Mouse (Mus musculus) forebrain, embryonic 13.5 days (tissue): ENCODE results near the gene Lpin2. TPM values are rescaled to one million over a fixed set of nuclear protein-coding genes. Genes with fewer than 3 reads are reported as not detected.

Experiments used
- ATAC-seq: fragments of 200-750 bp; cut with Nextera tagmentation; 2 replicates; pipeline ENCODE4 v1.8.0; 2017
- H3K27ac ChIP-seq: fragments of 300-500 bp; sonication (generic); 2 replicates; pipeline ENCODE4 v1.5.1; 2015; ENCODE audit warnings: inconsistent platforms, mild to moderate bottlenecking, moderate library complexity
- H3K27me3 ChIP-seq: fragments of 300-500 bp; sonication (generic); 2 replicates; pipeline ENCODE4 v1.6.1; 2015; ENCODE audit warnings: mild to moderate bottlenecking, inconsistent platforms
- H3K36me3 ChIP-seq: fragments of 300-500 bp; sonication (generic); 2 replicates; pipeline ENCODE4 v1.6.1; 2015; ENCODE audit warnings: mild to moderate bottlenecking, inconsistent platforms; ENCODE audit not compliant: poor library complexity, severe bottlenecking
- H3K4me1 ChIP-seq: fragments of 300-500 bp; sonication (generic); 2 replicates; pipeline ENCODE4 v1.6.1; 2015; ENCODE audit warnings: inconsistent platforms
- H3K4me2 ChIP-seq: fragments of 300-500 bp; sonication (generic); 2 replicates; pipeline ENCODE4 v1.6.1; 2015; ENCODE audit warnings: inconsistent platforms, mild to moderate bottlenecking, moderate library complexity
- H3K4me3 ChIP-seq: fragments of 300-500 bp; sonication (generic); 2 replicates; pipeline ENCODE4 v1.5.1; 2015; ENCODE audit warnings: mild to moderate bottlenecking, inconsistent platforms
- H3K9ac ChIP-seq: fragments of 300-500 bp; sonication (generic); 2 replicates; pipeline ENCODE4 v1.6.1; 2015; ENCODE audit warnings: mild to moderate bottlenecking, inconsistent platforms
- H3K9me3 ChIP-seq: fragments of 300-500 bp; sonication (generic); replicated peaks from 2 replicates; pipeline ENCODE4 v1.6.1; 2016; ENCODE audit warnings: inconsistent platforms
- WGBS: fragments of 180-500 bp; shearing (Covaris S2); methylation state at CpG from one replicate; pipeline ENCODE4 v1.1.7; 2015; 5-methylcytosine and 5-hydroxymethylcytosine counted together
- polyA plus RNA-seq: library from polyadenylated mRNA; unstranded; fragments of >200 nt; fragmentation: Nextera tagmentation; extraction: Ambion mirVana; gene quantifications from 2 replicates; pipeline ENCODE4 v1.2.1, GENCODE M21; 2015

Lpin2 gene
- polyA plus RNA-seq, 1 experiment from 2014 or later: 34.1 TPM

GRCm38 (mm10) chr17:71208376-71208775, 26.0 kb downstream of the Lpin2 start:
- 97% methylated on average over 1 of the region's 1 CpGs for WGBS
- Histone ChIP-seq H3K36me3 (peaks cover 5% of the 10 kb centered on the region; the same call in 1 of the 2 replicates), H3K4me3 (no peak overlapping the region), H3K9ac (no peak overlapping the region), H3K4me1 (no peaks in the 10 kb centered on the region), H3K9me3 (peaks cover 7% of the 10 kb centered on the region; the same call in 1 of the 2 replicates), H3K27ac (no peak overlapping the region), H3K4me2 (no peak overlapping the region), H3K27me3 (no peaks in the 10 kb centered on the region)
- ATAC-seq: no peak

- Histone ChIP-seq H3K27me3 (no peaks in the 10 kb centered on the region), H3K9me3 (peaks cover 7% of the 10 kb centered on the region; the same call in 1 of the 2 replicates), H3K4me1 (no peaks in the 10 kb centered on the region), H3K9ac (no peak overlapping the region), H3K4me2 (no peak overlapping the region), H3K36me3 (peaks cover 5% of the 10 kb centered on the region; the same call in 1 of the 2 replicates), H3K4me3 (no peak overlapping the region), H3K27ac (no peak overlapping the region)
- WGBS: 92% methylated on average over 1 of the region's 1 CpGs
- ATAC-seq: no peak
Observed at GRCm38 (mm10) chr17:71208921-71209320, 26.6 kb downstream of the Lpin2 start.

- Histone ChIP-seq H3K27me3 (no peaks in the 10 kb centered on the region), H3K9me3 (peaks cover 7% of the 10 kb centered on the region; the same call in 1 of the 2 replicates), H3K36me3 (peaks cover 5% of the 10 kb centered on the region; the same call in 1 of the 2 replicates), H3K4me2 (no peak overlapping the region), H3K9ac (no peak overlapping the region), H3K4me3 (no peak overlapping the region), H3K27ac (no peak overlapping the region), H3K4me1 (no peaks in the 10 kb centered on the region)
- no peak for ATAC-seq
- WGBS: 90% methylated on average over 3 of the region's 3 CpGs
Observed at GRCm38 (mm10) chr17:71209936-71210335, 27.6 kb downstream of the Lpin2 start.

GRCm38 (mm10) chr17:71211962-71212646, 29.7 kb downstream of the Lpin2 start:
- H3K36me3 ChIP-seq: peaks cover 10% of the 10 kb centered on the region; the same call in 1 of the 2 replicates
- H3K4me3 ChIP-seq: no peak overlapping the region
- no peak overlapping the region for H3K4me2 ChIP-seq
- no peak for ATAC-seq
- no peaks in the 10 kb centered on the region for H3K27me3 ChIP-seq
- H3K4me1 ChIP-seq: no peaks in the 10 kb centered on the region
- peaks cover 7% of the 10 kb centered on the region; the same call in 1 of the 2 replicates for H3K9me3 ChIP-seq
- no peak overlapping the region for H3K9ac ChIP-seq
- no peak overlapping the region for H3K27ac ChIP-seq
- WGBS: 81% methylated on average over 6 of the region's 6 CpGs

- no peaks in the 10 kb centered on the region for H3K9me3 ChIP-seq
- H3K27me3 ChIP-seq: no peaks in the 10 kb centered on the region
- 95% methylated on average over 1 of the region's 1 CpGs for WGBS
- H3K4me2 ChIP-seq: no peak overlapping the region
- peaks cover 15% of the 10 kb centered on the region for H3K36me3 ChIP-seq
- ATAC-seq: no peak
- no peak overlapping the region for H3K27ac ChIP-seq
- no peak overlapping the region for H3K9ac ChIP-seq
- no peaks in the 10 kb centered on the region for H3K4me1 ChIP-seq
- no peak overlapping the region for H3K4me3 ChIP-seq
Observed at GRCm38 (mm10) chr17:71213666-71214065, 31.3 kb downstream of the Lpin2 start.

GRCm38 (mm10) chr17:71214514-71215240, 32.3 kb downstream of the Lpin2 start:
- no peak overlapping the region for H3K9ac ChIP-seq
- H3K27me3 ChIP-seq: no peaks in the 10 kb centered on the region
- H3K4me3 ChIP-seq: no peak overlapping the region
- no peaks in the 10 kb centered on the region for H3K4me1 ChIP-seq
- H3K27ac ChIP-seq: no peak overlapping the region
- ATAC-seq: no peak
- no peak overlapping the region for H3K4me2 ChIP-seq
- WGBS: 88% methylated on average over 17 of the region's 17 CpGs
- peaks cover 15% of the 10 kb centered on the region for H3K36me3 ChIP-seq
- H3K9me3 ChIP-seq: no peaks in the 10 kb centered on the region

- Histone ChIP-seq H3K4me2 (no peak overlapping the region), H3K4me3 (no peak overlapping the region), H3K4me1 (no peaks in the 10 kb centered on the region), H3K27ac (no peak overlapping the region), H3K9me3 (no peaks in the 10 kb centered on the region), H3K36me3 (peaks cover 15% of the 10 kb centered on the region), H3K27me3 (no peaks in the 10 kb centered on the region), H3K9ac (no peak overlapping the region)
- WGBS: 79% methylated on average over 2 of the region's 2 CpGs
- no peak for ATAC-seq
Observed at GRCm38 (mm10) chr17:71215241-71215839, 33.0 kb downstream of the Lpin2 start.

- 96% methylated on average over 2 of the region's 2 CpGs for WGBS
- Histone ChIP-seq H3K27ac (no peak overlapping the region), H3K9me3 (no peaks in the 10 kb centered on the region), H3K4me1 (no peaks in the 10 kb centered on the region), H3K4me3 (no peak overlapping the region), H3K36me3 (peaks cover 15% of the 10 kb centered on the region), H3K27me3 (no peaks in the 10 kb centered on the region), H3K4me2 (no peak overlapping the region), H3K9ac (no peak overlapping the region)
- no peak for ATAC-seq
Observed at GRCm38 (mm10) chr17:71216263-71216662, 33.9 kb downstream of the Lpin2 start.

- Histone ChIP-seq H3K27ac (no peak overlapping the region), H3K4me3 (no peak overlapping the region), H3K4me1 (no peaks in the 10 kb centered on the region), H3K9me3 (no peaks in the 10 kb centered on the region), H3K9ac (no peak overlapping the region), H3K36me3 (peaks cover 15% of the 10 kb centered on the region), H3K27me3 (no peaks in the 10 kb centered on the region), H3K4me2 (no peak overlapping the region)
- ATAC-seq: no peak
- 92% methylated on average over 5 of the region's 5 CpGs for WGBS
Observed at GRCm38 (mm10) chr17:71217111-71217685, 34.8 kb downstream of the Lpin2 start.

- Histone ChIP-seq H3K9ac (no peak overlapping the region), H3K36me3 (peaks cover 20% of the 10 kb centered on the region), H3K9me3 (no peaks in the 10 kb centered on the region), H3K4me2 (no peak overlapping the region), H3K27ac (no peak overlapping the region), H3K4me1 (no peaks in the 10 kb centered on the region), H3K4me3 (no peak overlapping the region), H3K27me3 (no peaks in the 10 kb centered on the region)
- no peak for ATAC-seq
- WGBS: 91% methylated on average over 3 of the region's 3 CpGs
Observed at GRCm38 (mm10) chr17:71221383-71221782, 39.0 kb downstream of the Lpin2 start.

GRCm38 (mm10) chr17:71223676-71224075, 41.3 kb downstream of the Lpin2 start:
- Histone ChIP-seq H3K9me3 (no peaks in the 10 kb centered on the region), H3K27ac (no peak overlapping the region), H3K36me3 (peaks cover 8% of the 10 kb centered on the region; the same call in 1 of the 2 replicates), H3K27me3 (no peaks in the 10 kb centered on the region), H3K4me1 (no peaks in the 10 kb centered on the region), H3K4me3 (no peak overlapping the region), H3K9ac (no peak overlapping the region), H3K4me2 (no peak overlapping the region)
- no peak for ATAC-seq
- 86% methylated on average over 5 of the region's 5 CpGs for WGBS

- no peaks in the 10 kb centered on the region for H3K27me3 ChIP-seq
- H3K4me2 ChIP-seq: no peak overlapping the region
- no peak overlapping the region for H3K9ac ChIP-seq
- H3K9me3 ChIP-seq: no peaks in the 10 kb centered on the region
- no peaks in the 10 kb centered on the region for H3K4me1 ChIP-seq
- 81% methylated on average over 2 of the region's 2 CpGs for WGBS
- H3K36me3 ChIP-seq: peaks cover 8% of the 10 kb centered on the region; the same call in 1 of the 2 replicates
- ATAC-seq: no peak
- H3K4me3 ChIP-seq: no peak overlapping the region
- no peak overlapping the region for H3K27ac ChIP-seq
Observed at GRCm38 (mm10) chr17:71224521-71224920, 42.2 kb downstream of the Lpin2 start.
